Mouse (Mus musculus) cerebellum, adult 2 months (tissue): ENCODE measurements around the gene Lmo7.

Source experiments
- CTCF ChIP-seq: fragments of 200-500 bp; IDR thresholded peaks from 2 replicates; pipeline ENCODE4 v1.5.1; 2011; ENCODE audit warnings: low read depth, mild to moderate bottlenecking, control low read depth, low read length, moderate library complexity, borderline replicate concordance; ENCODE audit not compliant: insufficient read depth
- POLR2A ChIP-seq: fragments of 200-500 bp; IDR thresholded peaks from 2 replicates; pipeline ENCODE4 v1.6.1; 2011; ENCODE audit warnings: low read length, control low read depth, borderline replicate concordance; ENCODE audit not compliant: insufficient read depth

- TF ChIP-seq POLR2A, result no peak
- TF ChIP-seq CTCF, result no peak
These were observed 25.7 kb downstream of the Lmo7 start for GRCm38 (mm10) chr14:101755425-101755824.
